Mouse (Mus musculus) liver, embryonic 14.5 days (tissue): Measurements from ENCODE around the gene Actn1. TPM values are rescaled to one million over a fixed set of nuclear protein-coding genes. Genes with fewer than 3 reads are reported as not detected.

Source experiments
- ATAC-seq: fragments of 200-750 bp; cut with Nextera tagmentation; 2 replicates; pipeline ENCODE4 v1.8.0; 2017; ENCODE audit warnings: moderate number of reproducible peaks, mild to moderate bottlenecking, moderate library complexity; ENCODE audit not compliant: insufficient read depth
- DNase-seq, 3 experiments: peaks; one replicate each; pipeline ENCODE4 v3.0.0-alpha.2; 2012 to 2013; ENCODE audit warnings: low read depth in 3 of 3, low spot score in 3 of 3
- H3K27ac ChIP-seq: fragments of 300-500 bp; sonication (generic); 2 replicates; pipeline ENCODE4 v1.5.1; 2014; ENCODE audit warnings: moderate library complexity, mild to moderate bottlenecking, control low read depth, inconsistent platforms
- H3K27me3 ChIP-seq: fragments of 300-500 bp; sonication (generic); 2 replicates; pipeline ENCODE4 v1.6.1; 2014; ENCODE audit warnings: mild to moderate bottlenecking, low read length, moderate library complexity; ENCODE audit not compliant: control insufficient read depth, insufficient read depth
- H3K36me3 ChIP-seq: fragments of 300-500 bp; sonication (generic); replicated peaks from 2 replicates; pipeline ENCODE4 v1.6.1; 2014; ENCODE audit warnings: low read depth; ENCODE audit not compliant: control insufficient read depth, insufficient read depth
- H3K4me1 ChIP-seq, 2 experiments: fragments of 200-500 bp in 1 of 2; fragments of 300-500 bp in 1 of 2; sonication (generic) in 1 of 2; replicated peaks; 2 replicates each; pipeline ENCODE4 v1.6.1; 2012 to 2014; ENCODE audit warnings: antibody characterized with exemption in 1 of 2, inconsistent platforms in 1 of 2, low read length in 1 of 2; ENCODE audit not compliant: control insufficient read depth in 2 of 2, insufficient read depth in 2 of 2
- H3K4me2 ChIP-seq: fragments of 300-500 bp; sonication (generic); 2 replicates; pipeline ENCODE4 v1.6.1; 2014; ENCODE audit warnings: low read depth, mild to moderate bottlenecking, control low read depth, moderate library complexity
- H3K4me3 ChIP-seq, 2 experiments: fragments of 200-500 bp in 1 of 2; fragments of 300-500 bp in 1 of 2; sonication (generic) in 1 of 2; 2 replicates each; pipeline ENCODE4 v1.5.1; 2012 to 2014; ENCODE audit warnings: low read depth in 2 of 2, low read length in 2 of 2, mild to moderate bottlenecking in 2 of 2, control low read depth in 1 of 2, inconsistent platforms in 1 of 2, moderate library complexity in 1 of 2; ENCODE audit not compliant: insufficient read depth in 1 of 2
- H3K9ac ChIP-seq: fragments of 300-500 bp; sonication (generic); replicated peaks from 2 replicates; pipeline ENCODE4 v1.6.1; 2014; ENCODE audit warnings: mild to moderate bottlenecking, control low read depth, moderate library complexity
- H3K9me3 ChIP-seq: fragments of 300-500 bp; sonication (generic); 2 replicates; pipeline ENCODE4 v1.6.1; 2016; ENCODE audit warnings: low read length, mixed read lengths; ENCODE audit not compliant: control insufficient read depth
- CTCF ChIP-seq: IDR thresholded peaks from 2 replicates; pipeline ENCODE4 v1.5.1; 2016; ENCODE audit warnings: antibody characterized with exemption, low read depth, control low read depth
- EP300 ChIP-seq: IDR thresholded peaks from 2 replicates; pipeline ENCODE4 v1.6.1; 2016; ENCODE audit warnings: antibody characterized with exemption, low read depth
- WGBS: fragments of 180-500 bp; shearing (Covaris S2); extraction: QIAGEN DNeasy Blood & Tissue Kit; methylation state at CpG from one replicate; pipeline ENCODE4 v1.1.7; 2014; ENCODE audit not compliant: insufficient replicate concordance; 5-methylcytosine and 5-hydroxymethylcytosine counted together
- polyA plus RNA-seq, 2 experiments: library from polyadenylated mRNA; depleted of rRNA in 1 of 2; stranded (reverse) in 1 of 2; unstranded in 1 of 2; fragments of >200 nt; fragmentation: Nextera tagmentation in 1 of 2; extraction: Ambion mirVana in 1 of 2; gene quantifications; 2 replicates each; pipeline versions ENCODE4 v1.2.1 to v1.2.3; 2012 to 2014

The Actn1 gene
- polyA plus RNA-seq, 2 experiments = 5.6 to 14.0 TPM

DNA sequence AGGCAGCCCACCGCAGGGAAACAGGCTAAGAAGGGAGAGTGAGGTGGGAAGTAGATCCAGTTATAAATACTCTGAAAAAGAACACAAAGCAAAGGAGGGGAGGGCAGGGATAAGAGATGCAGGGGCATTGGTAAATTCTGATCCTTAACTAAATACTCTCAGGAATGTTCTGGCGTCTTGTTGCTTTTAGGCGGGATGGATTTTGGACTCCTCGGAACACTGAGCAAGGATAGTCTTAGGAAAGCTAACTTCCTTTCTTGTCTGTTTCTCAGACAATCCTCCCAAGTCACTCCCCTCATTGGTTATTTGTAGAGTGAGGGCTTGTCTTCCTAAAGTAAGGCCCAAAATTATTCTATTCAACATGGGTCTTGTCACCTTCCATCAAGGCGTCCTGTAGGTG, 134.9 kb downstream of the Actn1 start:
- Histone ChIP-seq H3K9ac (no peak overlapping the region), H3K4me1 (peaks cover 3 to 17% of the 10 kb centered on the region in 2 experiments)
- 77% methylated on average over 5 of the region's 5 CpGs for WGBS

DNA sequence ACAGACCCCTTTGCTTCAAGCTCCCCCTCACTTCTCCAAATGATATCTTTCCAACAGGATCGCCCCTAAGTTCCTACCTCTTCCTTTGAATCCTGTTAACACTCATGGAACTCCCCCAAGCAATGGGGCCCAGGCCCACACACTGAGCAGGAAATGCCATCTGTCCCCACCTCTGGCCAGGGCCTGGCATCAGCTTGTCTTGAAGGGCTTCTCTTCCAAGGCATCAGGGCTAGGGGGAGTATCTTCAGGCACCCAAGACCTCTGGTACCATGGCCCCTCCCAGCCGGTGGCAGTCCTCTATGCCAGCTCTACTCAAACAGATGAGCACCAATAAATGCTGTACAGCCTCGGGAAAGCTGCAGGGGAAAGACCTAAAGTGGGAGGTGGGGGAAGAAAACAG, 135.4 kb downstream of the Actn1 start:
- no peak overlapping the region for H3K4me2 ChIP-seq
- peaks cover 3 to 11% of the 10 kb centered on the region in 2 experiments; a peak in 3 of 4 replicates for H3K4me1 ChIP-seq
- WGBS = 59% methylated on average over 3 of the region's 3 CpGs
- TF ChIP-seq EP300 (no peak), CTCF (no peak)
- no peaks in the 10 kb centered on the region for H3K27me3 ChIP-seq
- no peaks in the 10 kb centered on the region; the same call in none of the 2 replicates for H3K36me3 ChIP-seq
- no peak for ATAC-seq
- no peaks in the 10 kb centered on the region for H3K9me3 ChIP-seq
- DNase-seq = no peak
- H3K27ac ChIP-seq = no peak overlapping the region
- H3K4me3 ChIP-seq = no peak overlapping the region
- no peak overlapping the region for H3K9ac ChIP-seq

More for the DNA sequence above, 134.9 kb downstream of the Actn1 start:
- no peak for DNase-seq
- H3K27me3 ChIP-seq = no peaks in the 10 kb centered on the region
- TF ChIP-seq CTCF (no peak), EP300 (no peak)
- H3K9me3 ChIP-seq = no peaks in the 10 kb centered on the region
- H3K27ac ChIP-seq = no peak overlapping the region
- no peak overlapping the region for H3K4me2 ChIP-seq
- no peak for ATAC-seq
- no peaks in the 10 kb centered on the region; the same call in none of the 2 replicates for H3K36me3 ChIP-seq
- H3K4me3 ChIP-seq = no peak overlapping the region

DNA sequence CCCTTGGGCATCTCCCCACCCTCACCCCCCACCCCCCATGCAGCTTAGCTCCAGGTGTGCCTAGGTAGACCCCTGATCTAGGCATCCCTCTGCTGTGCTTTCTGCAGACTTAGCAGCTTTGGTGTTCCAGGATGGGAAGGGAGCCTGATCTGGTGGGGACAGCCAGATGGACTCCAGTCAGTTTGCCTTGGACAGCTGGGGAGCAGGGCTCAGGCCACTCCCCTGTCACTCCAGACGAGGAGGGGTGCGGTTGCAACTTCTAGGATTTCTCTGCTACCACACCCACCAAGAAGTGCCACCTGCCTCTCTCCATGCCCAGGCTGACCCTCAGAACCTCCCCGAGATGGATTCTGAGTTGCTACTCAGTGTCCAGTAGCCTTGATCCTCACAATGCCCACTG, 136.0 kb downstream of the Actn1 start:
- Histone ChIP-seq H3K4me3 (no peak overlapping the region), H3K4me1 (peaks cover 3 to 9% of the 10 kb centered on the region in 2 experiments; a peak in 3 of 4 replicates), H3K36me3 (no peaks in the 10 kb centered on the region; the same call in none of the 2 replicates), H3K9ac (no peak overlapping the region), H3K27me3 (no peaks in the 10 kb centered on the region), H3K27ac (no peak overlapping the region), H3K4me2 (no peak overlapping the region), H3K9me3 (no peaks in the 10 kb centered on the region)
- DNase-seq = no peak
- 50% methylated on average over 3 of the region's 3 CpGs for WGBS
- no peak for ATAC-seq
- TF ChIP-seq EP300 = no peak
- TF ChIP-seq CTCF = no peak

DNA sequence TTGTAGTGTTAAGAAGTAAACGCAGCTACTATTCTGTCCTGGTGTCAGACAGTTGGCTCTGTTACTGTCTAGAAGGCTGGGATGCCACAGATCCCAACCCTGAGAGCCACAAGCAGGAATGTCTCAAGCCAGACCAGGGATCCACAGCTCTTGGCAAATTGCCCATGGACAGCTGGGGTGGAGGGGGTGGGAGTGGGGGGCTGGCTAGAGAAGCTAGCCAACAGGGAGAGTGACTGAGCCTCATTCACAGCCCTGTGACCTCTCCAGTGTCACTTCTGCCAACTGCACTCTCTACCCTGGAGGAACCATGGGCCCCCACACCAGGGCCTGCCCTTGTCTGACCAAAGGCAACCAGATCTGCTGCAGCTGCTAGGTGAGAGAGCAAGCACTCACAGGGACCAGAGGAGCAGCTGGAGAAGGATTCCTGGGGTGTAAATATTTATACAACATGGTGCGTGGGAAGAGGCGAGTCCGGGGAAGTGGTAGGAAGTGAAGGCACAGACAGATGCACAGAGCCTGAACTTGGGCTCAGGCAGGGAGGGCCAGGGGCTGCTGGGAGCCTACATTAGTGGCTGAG, 136.9 kb downstream of the Actn1 start:
- ATAC-seq = peak; percentile 36; the same call in 1 of the 2 replicates
- Histone ChIP-seq H3K9ac (no peak overlapping the region), H3K27me3 (no peaks in the 10 kb centered on the region), H3K4me2 (no peak overlapping the region), H3K36me3 (no peaks in the 10 kb centered on the region; the same call in none of the 2 replicates), H3K4me1 (peaks cover 3 to 12% of the 10 kb centered on the region in 2 experiments; a peak in 3 of 4 replicates), H3K27ac (no peak overlapping the region), H3K9me3 (no peaks in the 10 kb centered on the region), H3K4me3 (no peak overlapping the region)
- no peak for TF ChIP-seq CTCF
- DNase-seq = no peak
- 71% methylated on average over 4 of the region's 4 CpGs for WGBS

DNA sequence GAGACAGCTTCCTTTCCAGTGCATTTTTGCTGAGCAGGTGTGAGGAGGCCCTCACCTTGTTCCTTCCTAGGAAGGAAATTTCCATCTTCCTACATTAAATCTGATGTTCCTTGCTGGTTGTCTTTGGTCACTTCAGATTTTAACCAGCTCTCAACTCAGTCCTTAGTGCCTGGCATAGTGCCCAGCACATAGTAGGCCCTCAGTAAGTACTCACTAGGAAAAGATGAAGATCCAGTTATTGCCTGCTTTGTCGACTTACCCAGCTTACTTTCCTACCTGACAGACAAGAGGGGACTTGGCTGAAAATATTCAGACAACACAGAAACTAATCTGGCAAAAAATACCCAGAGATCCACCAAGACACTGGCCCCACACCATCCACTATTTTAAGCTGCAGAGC, 138.7 kb downstream of the Actn1 start:
- ATAC-seq (no peak), DNase-seq (no peak)
- WGBS = 60% methylated on average over 1 of the region's 1 CpGs
- Histone ChIP-seq H3K4me2 (no peak overlapping the region), H3K9ac (no peak overlapping the region), H3K4me1 (peaks cover 15 to 23% of the 10 kb centered on the region in 2 experiments), H3K36me3 (no peaks in the 10 kb centered on the region; the same call in 1 of the 2 replicates), H3K9me3 (no peaks in the 10 kb centered on the region), H3K27ac (no peak overlapping the region), H3K4me3 (no peak overlapping the region), H3K27me3 (no peaks in the 10 kb centered on the region)
- TF ChIP-seq EP300 (no peak), CTCF (no peak)
